Mouse (Mus musculus) frontal cortex, postnatal 10 days (tissue): Measurements from ENCODE around the gene Slc25a44.
A peak's percentile ranks its signal among the peaks of the same experiment; 100 is the strongest.
"Not testable (repeated sequence)": the region's sequence is repeated elsewhere in the genome, so short reads cannot be mapped to it uniquely, and the experiment has no call there.

Experiments
- DNase-seq, 2 experiments: peaks; one replicate each; pipeline ENCODE4 v3.0.0; 2022; ENCODE audit warnings: low spot score in 2 of 2, mixed read lengths in 1 of 2

Gene Slc25a44

DNA sequence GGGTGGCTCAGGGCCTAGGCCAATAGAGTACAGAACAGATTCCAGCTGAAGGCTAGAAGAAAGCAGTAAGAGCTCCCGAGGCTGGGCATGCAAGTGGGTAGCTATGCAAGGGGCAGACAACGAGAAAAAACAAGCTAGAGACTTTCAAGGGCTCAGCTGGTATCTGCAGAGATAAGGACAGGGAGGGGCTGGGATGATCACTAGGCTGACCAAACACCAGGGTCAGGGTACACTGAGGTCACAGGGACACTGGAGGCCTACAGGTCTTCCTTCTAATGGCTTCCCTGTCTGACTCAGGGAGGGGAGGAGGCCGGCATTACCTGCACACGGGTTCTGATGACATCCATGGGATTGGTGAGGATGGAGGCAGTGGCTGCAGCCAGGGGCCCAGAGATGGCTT lies 9.3 kb downstream of the Slc25a44 start:
- DNase-seq = no peak

DNA sequence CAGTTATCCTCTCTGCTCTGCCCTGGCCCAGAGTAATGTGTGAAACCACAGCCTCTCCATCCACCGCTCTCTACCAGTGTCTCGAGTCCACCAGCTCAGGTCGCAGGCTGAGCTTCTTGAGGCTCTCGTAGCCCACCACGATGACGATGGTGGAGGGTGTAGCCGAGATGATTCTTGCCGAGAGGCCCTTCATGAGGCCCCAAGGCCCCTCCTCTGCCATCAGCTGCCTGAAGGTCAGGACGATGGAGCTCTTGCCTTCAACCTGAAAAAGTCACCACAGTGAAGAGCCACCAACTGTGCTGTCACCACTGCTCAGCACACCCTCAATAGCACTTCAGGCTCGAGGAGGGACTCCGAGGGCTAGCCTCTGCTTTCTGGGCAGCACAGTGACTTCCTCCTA lies 12.3 kb downstream of the Slc25a44 start:
- DNase-seq = no peak

DNA sequence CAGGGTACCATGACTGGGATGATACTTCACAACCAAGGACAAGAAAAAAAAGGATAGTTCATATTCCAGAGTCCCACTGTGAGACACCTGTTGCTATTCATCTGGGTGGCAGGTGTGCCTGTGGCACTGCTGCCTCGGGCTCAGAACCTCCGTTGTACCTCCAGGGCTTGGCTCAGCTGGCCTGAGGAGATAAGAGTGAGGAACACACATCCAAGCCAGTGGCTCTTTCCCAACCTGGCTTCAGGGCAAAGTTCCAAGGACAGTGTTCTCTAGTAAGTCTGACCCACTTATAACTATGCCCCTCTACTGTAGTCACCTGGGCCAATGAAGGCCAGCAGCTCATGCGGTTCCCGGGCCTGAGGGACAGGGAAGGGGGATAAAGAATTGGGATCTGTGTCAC lies 13.3 kb downstream of the Slc25a44 start:
- DNase-seq = no peak

DNA sequence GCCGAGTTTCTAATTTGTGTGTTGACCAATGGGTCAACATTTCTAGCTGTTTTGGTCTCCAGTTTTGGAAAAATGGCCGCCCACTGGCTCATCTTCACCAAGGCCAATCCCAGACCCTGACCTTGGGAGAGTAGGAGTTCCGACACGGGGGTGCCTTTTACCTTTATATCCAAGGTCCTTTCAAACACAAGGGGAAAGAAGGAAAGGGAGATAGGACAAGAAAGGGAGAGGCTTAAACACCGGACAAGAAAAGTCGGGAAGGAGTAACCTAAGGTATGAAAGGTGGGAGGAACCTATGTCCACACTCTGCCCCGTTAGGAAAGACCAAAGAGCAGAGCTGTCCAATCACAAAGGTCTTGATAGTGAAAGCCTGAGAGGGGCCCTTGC lies 14.3 kb downstream of the Slc25a44 start:
- DNase-seq = no peak

DNA sequence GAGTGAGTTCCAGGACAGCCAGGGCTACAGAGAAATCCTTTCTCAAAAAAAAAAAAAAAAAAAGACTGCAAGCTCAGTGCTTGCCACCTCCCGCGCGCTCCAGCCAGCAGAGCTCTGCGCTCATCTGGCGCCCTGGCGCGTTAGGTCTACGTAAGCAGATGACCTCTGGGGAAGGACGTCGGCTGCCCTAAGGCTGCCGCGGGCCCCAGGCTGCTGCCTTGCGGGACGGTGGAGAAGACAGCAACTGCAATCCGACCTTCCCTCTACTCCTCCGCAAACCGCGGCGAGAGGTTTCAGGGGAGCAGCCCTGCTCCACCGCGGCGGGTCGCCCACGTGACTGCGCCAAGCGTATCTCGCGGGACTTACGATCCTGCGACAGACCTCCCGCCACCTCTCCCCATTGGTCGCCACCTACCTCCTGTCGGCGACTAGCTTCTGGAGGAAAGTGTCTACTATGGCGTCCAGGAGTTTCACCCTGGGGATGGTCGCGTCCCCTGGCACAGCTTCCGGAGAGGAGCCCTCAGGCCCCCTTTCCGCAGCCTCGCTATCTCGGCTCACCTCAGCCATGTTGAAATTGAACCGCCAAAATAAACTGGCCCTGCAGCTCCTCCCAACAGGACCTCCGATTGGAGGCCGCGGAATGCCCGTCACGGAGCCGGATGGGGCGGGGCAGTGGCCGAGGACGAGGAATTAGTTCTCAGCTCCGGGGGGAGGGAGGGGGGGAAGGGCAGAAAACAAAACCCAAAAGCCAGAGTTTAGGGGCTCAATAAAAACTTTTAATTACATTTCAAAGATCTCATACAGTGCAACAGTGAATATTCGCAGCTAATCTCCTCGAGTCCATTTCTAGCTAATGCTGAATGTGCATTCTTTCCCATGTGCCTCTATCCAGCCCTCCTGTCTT lies 14.9 kb downstream of the Slc25a44 start, which contains the start of gene Pmf1:
Gene Pmf1 (minus strand): TSS at position 591 of the 904 bp plus-strand sequence.
- peak; percentile 85 to 90 for DNase-seq

DNA sequence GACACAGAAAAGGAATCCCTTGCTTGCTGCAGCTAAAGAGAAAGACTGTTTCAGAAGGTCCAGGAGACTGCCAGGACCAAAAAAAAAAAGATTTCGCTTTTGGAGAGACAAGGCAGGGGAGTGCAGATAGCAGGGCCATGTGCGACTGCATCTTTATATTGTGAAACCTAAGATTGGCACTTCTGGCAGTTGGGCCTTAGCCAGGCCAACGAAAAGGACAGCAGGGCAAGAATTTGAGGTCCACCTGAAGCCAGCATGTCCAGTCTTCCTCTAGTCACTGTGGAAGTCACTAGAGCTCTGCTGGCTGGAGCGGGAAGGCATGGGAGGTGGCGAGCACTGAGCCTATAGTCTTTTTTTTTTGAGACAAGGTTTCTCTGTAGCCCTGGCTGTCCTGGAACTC lies 16.0 kb downstream of the Slc25a44 start:
- no peak for DNase-seq

DNA sequence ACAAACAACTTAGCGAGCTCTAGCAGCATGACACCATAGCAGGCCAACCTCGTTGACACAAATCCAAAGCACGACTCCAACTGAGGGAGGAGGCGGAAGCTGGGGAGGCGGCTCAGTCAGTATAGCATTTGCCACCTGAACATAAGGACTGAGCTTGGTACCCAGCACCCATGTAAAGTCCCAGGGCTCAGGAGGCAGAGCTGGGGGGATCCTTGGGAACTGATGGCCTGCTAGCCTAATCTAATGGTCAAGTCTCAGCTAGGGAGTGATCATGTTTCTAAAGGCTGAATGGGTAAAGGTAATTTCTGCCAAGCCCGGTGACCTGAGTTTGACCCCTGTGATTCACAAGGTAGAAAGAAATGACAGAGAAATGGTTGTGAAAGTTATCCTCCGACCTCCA lies 17.4 kb downstream of the Slc25a44 start:
- DNase-seq = no peak

DNA sequence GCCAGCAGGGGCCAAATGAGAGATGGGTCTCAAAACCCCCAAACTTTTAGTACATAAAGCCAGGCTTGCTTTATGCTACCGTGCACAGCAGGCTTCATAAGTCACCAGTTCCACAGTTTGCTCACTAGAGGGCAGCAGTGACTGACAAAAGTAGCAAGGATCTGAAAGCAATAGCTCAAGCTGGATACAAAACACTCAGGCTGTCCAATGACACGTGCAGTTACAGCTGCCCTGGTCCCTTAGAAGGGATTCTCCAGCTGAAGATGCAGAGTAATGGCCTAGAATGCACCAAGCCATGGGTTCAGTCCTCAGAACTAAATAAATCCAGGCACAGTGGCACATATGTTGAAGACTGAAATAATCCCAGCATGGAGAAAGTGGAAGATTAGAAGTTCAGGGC lies 17.8 kb downstream of the Slc25a44 start:
- DNase-seq = peak; percentile 37 to 51

DNA sequence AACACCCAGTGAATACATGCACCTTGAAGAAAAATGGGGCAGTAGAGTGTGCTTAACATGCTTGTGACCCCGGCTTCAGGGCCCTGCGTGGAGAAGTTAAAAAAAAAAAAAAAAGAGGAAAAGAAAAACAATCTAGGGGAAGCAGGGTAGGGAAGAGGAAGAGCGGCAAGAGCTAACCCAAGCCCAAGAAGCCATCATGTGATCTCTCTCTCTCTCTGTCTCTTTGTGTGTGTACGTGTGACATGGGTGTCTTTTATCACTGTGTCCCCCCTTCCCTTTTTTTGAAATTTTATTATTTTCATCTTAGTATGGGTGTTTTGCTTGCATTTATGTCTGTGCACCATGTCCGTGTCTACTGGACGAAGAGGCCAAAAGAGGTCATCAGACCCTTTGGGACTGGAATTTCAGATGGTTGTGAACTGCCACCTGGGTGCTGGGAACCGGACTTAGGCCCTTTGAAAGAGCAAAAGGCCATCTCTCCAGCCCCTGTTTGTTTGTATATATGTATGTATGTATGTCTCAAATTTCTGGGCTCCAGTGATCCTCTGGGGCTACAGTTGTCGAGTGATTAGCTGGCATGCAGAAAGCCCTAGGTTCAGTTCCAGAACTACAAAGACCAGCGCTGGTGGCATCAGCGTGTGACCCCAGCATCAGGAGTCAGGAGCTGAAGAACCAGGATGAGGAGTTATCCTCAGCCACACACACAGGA lies 21.3 kb downstream of the Slc25a44 start:
- no peak for DNase-seq

DNA sequence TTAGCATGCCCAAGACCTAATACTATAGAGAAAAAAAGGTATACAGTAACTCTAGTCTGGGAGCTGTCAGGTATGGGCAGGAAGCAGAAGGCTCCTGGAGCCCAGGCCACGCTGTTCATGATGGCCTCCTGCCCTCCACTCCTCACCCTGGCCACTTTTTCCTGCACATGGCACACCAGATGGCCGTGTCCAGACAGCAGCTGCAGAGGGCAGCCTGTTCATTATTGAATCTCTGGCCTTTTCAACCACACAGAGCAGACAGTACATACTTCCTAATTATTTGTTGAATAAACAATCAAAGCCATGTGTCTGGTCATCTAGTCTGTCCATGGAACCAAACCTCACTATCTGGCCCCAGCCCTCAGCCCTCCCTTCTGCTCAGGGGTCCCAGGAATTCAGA lies 26.3 kb downstream of the Slc25a44 start:
- DNase-seq = no peak

DNA sequence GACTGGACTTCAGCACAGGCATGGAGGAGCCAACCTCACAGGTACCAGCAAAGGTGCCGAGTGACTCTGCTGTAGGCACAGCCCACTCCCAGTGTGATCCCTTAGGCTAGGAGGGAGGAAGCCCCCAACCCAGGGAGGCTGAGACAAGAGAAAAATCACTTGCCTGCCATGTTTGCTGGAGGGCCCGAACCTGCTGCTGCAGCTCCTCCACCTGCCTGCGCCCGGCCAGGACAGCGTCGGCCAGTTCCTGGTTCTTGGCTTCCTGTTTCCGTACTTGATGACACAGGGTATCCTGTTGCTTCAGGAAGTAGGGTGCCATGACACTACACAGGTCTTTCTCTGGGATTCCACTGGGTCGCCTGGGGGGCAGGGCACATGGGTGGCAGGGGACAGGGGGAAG lies 29.2 kb downstream of the Slc25a44 start:
- DNase-seq = no peak

DNA sequence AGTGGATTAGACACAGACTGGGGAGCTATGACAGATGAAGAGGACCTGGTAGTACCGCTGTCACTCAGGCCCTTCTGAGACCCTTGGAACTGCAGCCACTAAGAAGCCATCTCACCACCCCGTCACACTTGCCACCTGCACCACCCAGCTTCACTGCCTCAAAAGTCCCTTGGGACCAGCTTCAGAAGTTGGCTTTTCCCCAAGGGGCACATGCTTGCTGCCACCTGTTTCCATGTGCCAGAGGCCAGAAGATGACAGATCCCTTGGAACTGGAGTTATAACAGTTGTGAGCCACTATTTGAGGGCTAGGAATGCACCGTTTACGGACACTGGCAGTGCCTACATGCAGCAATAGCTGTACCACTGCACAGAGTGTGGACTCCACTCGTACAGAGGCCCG lies 29.7 kb downstream of the Slc25a44 start:
- DNase-seq = no peak

DNA sequence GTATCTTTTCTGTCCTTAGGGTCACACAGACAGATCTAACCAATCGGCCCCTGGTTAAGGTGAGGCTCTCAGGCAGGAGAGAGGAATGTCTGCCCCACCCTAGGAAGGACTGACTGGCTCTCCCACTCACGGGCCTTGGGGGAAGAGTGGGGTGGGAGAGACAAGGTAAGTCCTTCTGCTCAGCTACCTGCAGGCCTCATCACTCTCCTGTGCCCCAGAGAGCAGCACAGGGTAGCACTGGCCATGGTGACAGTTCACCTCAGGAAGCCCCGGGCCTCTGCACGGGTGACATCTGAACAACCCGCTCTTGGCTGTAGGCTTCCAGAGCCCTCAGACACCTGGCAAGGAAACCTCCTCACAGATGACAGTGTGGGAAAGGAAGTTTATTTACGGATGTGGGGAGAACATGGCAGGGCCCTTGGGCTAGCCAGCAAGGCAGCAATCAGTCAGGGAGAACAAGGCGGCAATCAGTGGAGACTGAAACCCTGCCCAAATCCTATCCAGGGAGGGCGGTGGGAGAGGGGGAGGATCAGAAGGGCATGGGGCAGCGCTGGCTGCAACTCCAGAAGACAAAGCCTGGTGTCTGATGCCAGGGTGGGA lies 31.1 kb downstream of the Slc25a44 start:
- DNase-seq = no peak

DNA sequence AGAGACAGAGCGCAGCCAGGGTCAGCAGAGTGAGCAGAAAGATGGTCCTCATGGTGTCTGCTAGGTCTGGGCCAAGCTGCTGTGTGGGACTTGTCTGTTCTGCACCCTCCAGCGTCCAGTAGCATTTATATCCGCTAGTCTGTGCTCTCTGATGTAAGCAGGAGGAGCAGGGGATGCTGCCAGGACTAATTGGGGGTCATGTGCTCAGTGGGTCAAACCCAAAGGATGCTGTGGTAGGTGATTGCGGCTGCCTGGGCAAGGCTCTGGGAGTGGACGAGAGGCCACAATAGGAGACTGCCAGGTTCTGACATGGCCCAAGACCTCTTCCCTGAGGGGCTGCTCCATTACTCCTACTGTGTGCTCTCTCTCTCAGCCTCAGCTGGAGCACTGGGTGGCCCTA lies 40.6 kb downstream of the Slc25a44 start, which contains the start of gene Bglap:
Gene Bglap (minus strand): TSS at position 101 of the 400 bp plus-strand sequence.
- no peak for DNase-seq

DNA sequence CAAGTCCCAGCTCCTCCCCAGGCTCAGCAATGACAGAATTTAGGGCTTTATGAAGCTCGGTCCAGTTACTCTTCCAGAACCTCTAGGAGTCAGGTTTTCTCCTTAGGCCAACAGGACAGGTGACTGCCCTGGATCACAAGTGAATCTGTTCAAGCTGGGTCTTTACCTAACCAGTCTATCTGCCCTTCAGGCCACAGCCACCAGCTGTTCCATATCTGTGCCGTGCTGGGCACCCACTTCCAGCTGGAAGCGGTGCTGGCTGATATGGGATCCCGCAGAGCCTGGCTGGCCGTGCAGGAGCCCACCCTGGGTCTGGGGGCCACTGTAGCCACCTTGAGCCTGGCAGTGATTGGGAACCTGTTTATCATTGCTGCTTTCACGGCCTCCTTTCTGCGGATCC lies 42.6 kb downstream of the Slc25a44 start:
- not testable (repeated sequence) for DNase-seq

DNA sequence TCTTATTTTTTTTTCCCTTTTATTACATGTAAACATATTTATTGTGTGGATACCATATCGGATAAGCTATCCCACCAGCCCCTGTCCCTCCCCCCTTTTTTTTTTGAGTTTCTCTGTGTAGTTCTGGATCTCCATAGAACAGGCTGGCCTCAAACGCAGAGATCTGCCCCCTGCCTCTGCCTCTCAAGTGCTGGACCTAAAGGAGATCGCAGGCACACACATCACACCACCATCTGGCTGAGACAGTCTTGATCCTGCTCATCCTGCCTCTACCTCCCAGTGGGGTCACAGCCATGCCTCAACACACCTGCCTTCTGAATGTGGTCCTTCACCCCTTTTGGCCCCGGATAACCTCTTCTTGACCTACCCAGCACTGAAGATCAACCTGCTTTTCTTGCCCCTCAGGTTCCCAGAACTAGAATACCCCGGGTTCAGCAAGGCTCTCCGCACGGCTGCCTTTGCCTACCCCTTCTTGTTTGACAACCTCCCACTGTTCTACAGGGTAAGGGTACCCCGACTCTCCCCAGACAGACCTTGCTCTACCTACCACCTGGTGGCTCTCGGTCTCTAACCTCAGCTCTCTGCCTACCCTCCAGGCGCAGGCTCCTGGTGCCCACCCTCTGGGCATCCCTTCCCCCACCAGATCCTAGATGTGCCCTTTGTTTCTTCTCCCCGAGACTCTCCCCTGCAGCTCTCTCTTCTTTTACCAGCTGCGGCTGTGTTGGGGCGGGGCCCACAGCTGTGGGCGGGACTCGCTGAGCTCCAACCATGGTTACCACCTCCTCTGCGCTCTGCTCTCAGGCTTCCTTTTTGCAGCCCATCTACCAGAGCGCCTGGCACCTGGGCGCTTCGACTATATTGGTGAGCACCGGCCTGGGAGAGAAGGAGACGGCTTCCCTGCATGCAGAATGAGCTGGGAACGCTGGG lies 43.3 kb downstream of the Slc25a44 start:
- DNase-seq = not testable (repeated sequence)

DNA sequence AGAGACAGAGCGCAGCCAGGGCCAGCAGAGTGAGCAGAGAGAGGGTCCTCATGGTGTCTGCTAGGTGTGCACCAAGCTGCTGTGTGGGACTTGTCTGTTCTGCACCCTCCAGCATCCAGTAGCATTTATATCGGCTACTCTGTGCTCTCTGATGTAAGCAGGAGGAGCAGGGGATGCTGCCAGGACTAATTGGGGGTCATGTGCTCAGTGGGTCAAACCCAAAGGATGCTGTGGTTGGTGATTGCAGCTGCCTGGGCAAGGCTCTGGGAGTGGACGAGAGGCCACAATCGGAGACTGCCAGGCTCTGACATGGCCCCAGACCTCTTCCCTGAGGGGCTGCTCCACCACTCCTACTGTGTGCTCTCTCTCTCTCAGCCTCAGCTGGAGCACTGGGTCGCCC lies 46.3 kb downstream of the Slc25a44 start, which contains the start of gene Bglap2:
Gene Bglap2 (minus strand): TSS at position 101 of the 400 bp plus-strand sequence.
- DNase-seq = not testable (repeated sequence)

DNA sequence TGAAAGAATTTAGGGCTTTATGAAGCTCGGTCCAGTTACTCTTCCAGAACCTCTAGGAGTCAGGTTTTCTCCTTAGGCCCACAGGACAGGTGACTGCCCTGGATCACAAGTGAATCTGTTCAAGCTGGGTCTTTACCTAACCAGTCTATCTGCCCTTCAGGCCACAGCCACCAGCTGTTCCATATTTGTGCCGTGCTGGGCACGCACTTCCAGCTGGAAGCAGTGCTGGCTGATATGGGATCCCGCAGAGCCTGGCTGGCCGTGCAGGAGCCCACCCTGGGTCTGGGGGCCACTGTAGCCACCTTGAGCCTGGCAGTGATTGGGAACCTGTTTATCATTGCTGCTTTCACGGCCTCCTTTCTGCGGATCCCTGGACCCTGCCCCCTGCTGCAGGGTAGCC lies 48.3 kb downstream of the Slc25a44 start:
- DNase-seq = not testable (repeated sequence)

DNA sequence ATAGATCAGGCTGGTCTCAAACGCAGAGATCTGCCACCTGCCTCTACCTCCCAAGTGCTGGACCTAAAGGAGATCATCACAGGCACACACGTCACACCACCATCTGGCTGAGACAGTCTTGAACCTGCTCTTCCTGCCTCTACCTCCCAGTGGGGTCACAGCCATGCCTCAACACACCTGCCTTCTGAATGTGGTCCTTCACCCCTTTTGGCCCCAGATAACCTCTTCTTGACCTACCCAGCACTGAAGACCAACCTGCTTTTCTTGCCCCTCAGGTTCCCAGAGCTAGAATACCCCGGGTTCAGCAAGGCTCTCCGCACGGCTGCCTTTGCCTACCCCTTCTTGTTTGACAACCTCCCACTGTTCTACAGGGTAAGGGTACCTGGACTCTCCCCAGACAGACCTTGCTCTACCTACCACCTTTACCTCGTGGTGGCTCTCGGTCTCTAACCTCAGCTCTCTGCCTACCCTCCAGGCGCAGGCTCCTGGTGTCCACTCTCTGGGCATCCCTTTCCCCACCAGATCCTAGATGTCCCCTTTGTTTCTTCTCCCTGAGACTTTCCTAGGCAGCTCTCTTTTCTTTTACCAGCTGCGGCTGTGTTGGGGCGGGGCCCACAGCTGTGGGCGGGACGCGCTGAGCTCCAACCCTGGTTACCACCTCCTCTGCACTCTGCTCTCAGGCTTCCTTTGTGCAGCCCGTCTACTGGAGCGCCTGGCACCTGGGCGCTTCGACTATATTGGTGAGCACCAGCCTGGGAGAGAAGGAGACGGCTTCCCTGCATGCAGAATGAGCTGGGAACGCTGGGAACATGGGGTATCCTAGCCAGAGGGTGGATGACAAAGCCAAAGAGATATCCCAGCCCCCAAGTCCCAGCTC lies 49.0 kb downstream of the Slc25a44 start:
- DNase-seq = not testable (repeated sequence)

DNA sequence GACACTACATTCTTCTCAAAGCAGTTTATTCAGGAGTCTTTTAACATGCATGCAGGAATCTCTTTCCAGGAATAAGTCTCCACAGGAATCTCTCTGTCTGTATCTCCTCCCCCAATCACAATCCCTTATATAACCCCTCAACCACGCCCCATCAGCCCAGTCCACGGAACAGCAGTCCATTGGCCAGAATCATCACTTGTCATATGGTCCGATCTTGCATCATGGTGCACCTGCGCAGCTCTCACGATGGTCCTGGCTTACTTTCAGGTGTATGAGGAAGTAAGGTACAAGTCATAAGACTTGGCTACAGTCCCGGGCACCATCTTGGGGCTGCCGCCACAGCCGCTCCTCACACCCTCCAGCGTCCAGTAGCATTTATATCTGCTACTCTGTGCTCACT lies 52.3 kb downstream of the Slc25a44 start, which contains the start of gene Bglap3:
Gene Bglap3 (minus strand): TSS at position 101 of the 400 bp plus-strand sequence.
- DNase-seq = not testable (repeated sequence)
